Mouse (Mus musculus) lung, postnatal 14 days (tissue): ENCODE measurements at regions not wholly inside any gene's neighbourhood (a gene's known extent, or its start where the extent isn't known, plus 50 kb on each side); places are given as distances from the start of the nearest gene placed in this dataset.

Experiments used
- DNase-seq: peaks from one replicate; pipeline ENCODE4 v3.0.0; 2021

DNA sequence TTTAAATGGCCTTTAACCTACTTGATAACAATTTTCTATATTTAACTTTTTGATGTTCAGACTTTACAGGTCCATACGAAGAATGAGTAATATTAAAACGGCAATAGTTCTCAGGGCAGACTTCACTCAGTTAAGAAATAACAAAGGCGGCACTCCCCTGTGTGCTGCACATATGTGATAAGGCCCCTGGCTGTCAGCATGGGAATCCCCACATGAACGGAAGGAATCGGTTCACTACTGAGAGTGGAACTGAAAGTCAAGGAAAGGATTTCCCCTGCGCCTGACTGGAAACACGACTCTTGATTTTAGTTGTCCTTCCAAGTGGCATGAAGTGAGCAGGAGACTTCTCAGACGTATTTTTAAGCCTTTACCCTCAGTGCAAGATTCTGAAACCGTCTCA, 210.5 kb upstream of the Klf14 start:
- DNase-seq: no peak

GRCm38 (mm10) chr6:31169868-31170600, 211.2 kb upstream of the Klf14 start:
- DNase-seq: no peak

DNA sequence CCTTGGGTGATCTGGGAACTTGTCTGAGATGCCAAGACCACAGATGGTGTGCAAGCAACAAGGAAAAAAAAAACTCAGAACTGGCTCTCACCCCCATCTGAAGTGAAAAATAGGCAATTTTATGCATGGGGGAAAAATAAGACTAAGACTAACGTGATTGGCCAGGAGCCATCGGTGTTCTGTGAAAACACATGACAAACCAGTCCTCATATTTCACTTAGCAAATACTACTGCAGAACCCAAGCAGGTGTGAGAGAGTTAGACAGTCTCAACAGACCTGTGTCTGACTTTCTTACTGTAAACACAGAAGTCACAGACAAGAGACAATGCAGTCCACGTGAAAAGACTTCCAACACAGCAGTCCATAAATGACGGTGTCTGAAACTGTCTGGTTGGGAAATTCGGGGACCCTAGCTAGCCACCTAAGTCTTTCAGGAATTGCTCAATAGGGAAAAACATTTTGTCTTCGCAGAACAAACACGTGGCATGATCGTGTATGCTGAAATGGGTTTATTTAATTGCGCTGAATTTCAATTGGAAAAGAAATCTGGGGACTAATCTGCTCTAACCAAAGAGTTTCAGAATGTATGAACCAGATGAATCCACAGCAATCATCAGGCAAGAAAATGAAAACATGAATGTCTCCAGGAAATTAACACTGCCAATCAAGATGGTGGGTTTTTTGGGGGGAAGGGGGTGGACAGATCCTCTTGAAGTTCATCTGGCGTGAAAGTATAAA, 213.1 kb upstream of the Klf14 start:
- DNase-seq: no peak

DNA sequence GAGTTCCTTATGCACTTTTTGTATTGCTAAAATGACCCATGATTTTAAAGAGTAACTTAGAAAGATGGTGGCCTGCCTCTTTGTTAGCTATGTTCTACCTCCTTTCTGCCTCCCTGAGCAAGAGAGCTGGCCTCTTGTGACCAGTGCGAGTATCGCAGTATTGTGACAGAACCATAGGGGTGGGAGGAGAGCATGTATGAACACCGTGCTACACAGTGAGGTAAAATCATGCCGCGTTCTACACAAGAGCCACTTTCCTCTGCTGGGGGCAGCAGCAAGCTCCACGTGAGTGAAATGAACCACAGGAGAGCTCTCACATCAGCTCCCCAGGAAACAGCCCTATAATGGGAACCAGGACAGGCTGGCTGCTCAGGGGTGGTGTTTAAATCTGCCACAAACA, 216.9 kb upstream of the Klf14 start:
- DNase-seq: no peak

GRCm38 (mm10) chr6:31176368-31176767, 217.5 kb upstream of the Klf14 start:
- DNase-seq: peak; percentile 55

- no peak for DNase-seq
Measured at GRCm38 (mm10) chr6:31176831-31177230, 218.0 kb upstream of the Klf14 start.

DNA sequence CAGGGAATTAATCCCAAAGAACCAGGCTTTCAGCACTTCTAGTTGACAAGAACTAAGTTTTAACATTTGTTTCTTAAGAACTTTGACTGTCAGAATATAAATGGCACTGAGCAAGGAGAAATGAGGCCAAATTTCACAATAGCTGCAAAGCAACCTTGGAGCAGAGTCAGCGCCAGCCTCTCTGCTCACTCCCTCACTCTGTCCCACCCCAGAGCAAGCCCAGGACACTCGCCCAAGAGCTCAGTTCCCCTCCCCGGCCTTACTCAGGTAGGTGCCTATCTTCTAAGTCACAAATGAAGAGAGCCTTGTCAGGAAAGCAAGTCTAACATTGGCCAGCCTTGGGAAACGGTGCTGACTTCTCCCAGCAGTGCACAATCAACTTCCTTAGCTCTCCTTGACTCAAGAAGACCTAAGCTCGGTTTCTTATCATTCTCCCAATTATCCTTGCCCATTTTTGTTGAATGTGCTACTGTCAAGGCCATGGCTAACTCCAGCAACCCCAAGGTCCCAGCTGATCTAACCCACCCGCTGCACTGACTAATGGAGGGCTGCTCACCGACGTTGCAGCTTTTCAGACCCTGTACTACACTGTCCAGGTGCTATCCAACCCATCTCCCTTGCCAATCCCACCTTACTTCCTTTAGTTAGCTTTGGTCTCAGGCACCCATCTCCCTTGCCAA, 219.5 kb upstream of the Klf14 start:
- peak; percentile 33 for DNase-seq

DNA sequence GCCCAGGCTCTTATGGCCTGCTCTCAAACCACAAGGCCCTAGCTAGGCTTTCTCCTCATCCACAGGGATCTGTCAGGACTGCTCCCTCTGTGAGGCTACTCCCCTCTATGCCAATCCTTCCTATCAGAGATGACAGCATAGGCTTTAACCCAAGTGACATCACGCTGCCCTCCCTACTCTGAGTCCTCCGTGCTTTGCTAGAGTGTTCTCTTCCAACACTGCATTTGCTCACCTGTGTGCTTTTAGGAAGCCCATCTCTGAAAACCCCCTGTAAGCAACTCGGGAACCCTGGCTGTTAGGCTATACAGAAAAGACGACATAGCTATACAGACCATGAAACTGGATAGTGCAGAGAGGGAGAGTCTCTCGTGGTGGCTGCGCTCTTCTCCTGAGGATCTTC, 216.3 kb upstream of the Mkln1 start:
- no peak for DNase-seq

- no peak for DNase-seq
Measured at GRCm38 (mm10) chr6:31183127-31183526, 215.4 kb upstream of the Mkln1 start.

DNA sequence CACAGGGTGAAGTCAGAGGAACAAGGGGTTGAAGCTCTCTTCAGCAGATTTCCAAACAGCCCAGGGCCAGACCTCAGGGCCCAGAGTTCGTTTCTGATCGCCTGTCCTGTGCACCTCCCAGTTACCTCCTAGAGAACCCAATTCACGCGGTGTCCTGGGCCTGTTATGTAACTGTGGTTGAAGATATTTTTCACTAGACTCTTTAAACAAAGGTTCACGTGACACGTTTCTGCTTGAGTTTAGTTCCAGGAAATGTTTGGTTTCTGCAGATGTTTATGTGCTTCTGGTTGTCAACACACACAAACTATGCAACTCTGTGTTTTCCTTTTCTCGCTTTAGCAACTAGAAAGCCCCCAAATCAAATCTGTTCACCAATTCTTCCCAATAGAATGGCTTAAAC, 214.0 kb upstream of the Mkln1 start:
- no peak for DNase-seq

- no peak for DNase-seq
Measured at GRCm38 (mm10) chr6:31185151-31185550, 213.4 kb upstream of the Mkln1 start.

- no peak for DNase-seq
Measured at GRCm38 (mm10) chr6:31188066-31188465, 210.5 kb upstream of the Mkln1 start.

DNA sequence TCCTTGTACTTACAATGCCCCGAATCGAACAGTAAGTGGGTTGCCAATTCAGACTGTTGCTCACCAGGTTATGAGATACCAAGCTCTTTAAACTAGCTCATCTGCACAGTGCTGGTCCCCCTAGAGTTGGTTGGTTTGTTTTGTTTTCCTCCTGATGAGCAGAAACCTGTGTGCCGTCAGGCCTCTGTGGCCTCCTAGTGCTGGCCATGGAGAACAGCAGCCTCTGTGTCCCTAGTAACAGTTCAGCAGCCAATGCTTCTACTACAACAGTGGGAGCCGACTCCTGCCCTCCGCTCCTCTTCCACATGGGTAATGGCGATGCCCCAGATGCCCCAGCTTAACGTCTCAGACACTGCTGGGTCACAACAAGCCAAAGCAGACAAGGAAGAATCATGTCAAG, 209.5 kb upstream of the Mkln1 start:
- no peak for DNase-seq

DNA sequence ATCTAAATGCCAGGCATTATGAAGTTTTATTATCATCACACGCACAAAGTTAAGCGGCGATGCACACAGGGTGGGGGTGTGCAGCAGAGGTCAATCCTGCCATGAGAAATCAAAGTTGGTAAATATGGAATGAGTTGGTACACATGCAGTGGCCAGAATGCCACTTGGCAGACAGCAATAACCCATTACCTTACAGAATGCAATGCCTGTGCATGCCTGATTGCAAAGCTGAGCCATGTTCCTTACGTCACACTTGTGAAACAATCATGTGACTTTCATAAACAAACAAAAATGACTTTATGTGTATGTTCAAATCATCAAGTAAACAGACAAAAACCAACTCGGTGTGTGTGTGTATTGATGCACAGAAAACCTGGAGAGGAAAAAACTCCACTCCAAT, 208.5 kb upstream of the Mkln1 start:
- DNase-seq: no peak

DNA sequence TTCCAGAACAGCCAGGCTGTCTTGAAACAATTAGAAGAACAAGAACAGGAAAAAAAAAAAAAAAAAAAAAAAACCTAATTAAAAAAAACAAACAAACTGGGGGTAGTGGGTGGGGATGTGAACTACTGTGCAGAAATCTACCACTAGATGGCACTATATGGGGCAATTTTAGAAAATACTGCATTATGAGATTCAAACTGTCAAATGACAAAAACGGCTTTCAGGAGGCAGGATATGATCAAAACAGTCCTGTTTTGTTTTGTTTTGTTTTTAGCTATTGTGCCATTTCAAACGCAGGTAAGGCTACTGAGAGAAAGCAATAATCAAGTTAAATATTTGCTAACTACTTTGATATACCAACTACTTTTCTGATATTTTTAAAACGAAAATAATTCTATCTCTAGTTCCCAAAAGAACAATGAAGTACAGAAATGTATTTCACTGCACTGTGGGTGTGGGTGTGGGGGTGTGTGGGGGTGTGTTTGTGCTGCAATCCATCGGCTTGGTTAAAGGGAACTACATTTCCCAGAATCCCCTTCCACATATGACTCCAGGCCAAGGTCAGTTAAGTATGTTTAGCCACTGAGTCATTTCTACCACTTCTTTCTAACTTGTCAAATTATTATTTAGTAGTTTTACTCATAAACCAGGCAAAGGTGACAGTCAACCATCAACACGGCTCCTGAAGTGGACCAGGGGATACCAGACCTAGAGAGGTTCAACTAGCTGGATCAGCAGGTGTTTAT, 207.7 kb upstream of the Mkln1 start:
- no peak for DNase-seq

DNA sequence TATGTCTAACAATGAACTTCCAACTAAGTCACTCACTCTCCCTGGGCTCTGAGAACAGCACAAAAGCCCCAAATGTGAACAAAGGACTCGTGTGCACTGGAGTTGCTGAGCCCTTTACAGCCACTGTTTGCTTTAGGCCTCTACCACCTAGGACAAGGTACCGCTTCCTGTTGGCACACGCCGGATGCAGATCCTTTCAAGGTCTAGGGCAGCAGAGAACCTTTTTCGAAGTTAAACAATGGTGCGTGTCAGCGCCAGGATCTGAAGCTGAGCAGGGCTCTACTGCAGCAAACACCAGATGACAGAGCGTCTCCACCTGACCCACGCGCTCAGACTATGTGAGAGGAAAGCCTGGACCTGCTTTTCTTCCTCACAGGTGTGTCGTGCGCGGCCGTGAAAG, 207.0 kb upstream of the Mkln1 start:
- no peak for DNase-seq

- no peak for DNase-seq
Measured at GRCm38 (mm10) chr6:31192197-31192596, 206.3 kb upstream of the Mkln1 start.

GRCm38 (mm10) chr6:31193202-31193601, 205.3 kb upstream of the Mkln1 start:
- DNase-seq: no peak

DNA sequence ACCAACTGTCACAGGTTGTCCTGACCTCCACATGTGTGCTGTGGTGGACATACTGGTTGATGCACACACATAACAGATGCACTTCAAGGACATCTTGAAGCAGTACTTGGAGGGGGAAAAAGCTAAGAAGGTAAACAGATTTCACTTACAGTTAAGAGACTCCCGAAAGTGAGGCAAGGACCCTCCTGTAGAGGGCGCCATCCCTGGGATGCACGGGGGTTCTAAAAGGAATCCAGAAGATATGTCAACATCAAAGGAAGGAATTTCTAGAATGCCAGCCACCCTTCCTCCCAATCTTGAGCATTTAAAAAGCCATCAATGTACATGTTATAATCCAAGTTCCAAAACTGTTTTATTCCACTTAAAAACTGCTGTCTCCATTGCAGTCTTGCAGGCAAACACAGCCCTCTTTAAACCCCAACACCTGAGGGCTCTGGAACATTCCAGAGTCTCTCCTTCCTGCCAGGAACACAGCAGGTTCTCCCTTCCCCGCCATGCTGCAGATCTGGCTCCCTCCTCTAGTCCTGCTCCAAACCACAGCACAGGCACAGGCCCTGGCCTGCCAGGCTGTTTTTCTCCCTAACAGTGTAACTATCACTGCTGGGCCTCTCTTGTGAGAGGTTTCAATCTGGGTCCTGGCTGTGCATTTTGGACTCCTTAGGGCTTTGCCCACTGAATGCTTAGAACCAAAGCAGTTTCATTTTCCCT, 200.8 kb upstream of the Mkln1 start:
- peak; percentile 48 for DNase-seq

- no peak for DNase-seq
Measured at GRCm38 (mm10) chr6:31198340-31198739, 200.2 kb upstream of the Mkln1 start.

DNA sequence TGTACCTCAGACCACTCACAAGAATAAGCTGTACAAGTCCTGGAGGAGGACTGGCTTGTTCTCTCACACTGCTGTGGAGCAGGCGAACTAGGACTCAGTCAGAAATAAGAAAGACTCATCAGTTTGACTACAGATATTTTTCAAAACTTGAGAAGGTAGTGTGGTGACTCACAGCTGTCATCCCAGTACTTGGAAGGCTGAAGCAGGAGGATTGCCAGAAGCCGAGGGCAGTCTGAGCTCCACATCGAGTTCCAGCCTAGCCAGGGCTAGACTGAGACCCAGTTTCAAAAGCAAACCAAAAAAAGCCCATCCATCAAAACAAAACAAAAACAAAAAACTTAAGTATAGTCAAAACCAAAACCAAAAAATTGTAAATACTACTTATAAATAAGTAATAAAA, 197.8 kb upstream of the Mkln1 start:
- no peak for DNase-seq

GRCm38 (mm10) chr6:31201375-31201972, 197.1 kb upstream of the Mkln1 start:
- DNase-seq: no peak
